Mouse (Mus musculus): ENCODE results near the gene 1700034J05Rik.

DNA sequence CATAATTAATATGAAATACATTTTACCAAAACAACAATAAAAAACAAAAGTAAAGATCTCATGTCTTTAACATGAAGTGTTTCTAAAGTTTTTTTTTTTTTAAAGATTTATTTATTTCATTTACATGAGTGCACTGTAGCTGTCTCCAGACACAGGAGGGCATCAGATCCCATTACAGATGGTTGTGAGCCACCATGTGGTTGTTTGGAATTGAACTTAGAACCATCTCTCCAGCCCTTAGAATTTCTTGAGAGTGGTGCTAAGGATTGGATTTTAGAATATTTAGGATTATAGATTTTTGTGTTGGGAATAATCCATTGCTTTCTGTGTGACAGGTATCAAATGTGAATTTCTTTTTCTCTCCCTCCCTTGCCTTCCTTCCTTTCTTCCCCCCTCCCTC lies 10.2 kb downstream of the 1700034J05Rik start:
- TF ChIP-seq POLR2A (IDR thresholded peaks at IDR 0.05; ENCODE audit: extremely low read depth, insufficient read depth, low read length) = no peak
- no peak for TF ChIP-seq CTCF (IDR thresholded peaks at IDR 0.05; ENCODE audit: extremely low read depth, insufficient read depth, low read length)
